Mouse (Mus musculus) thymus, postnatal 10 days (tissue): Measurements from ENCODE around the gene Pcnx2.

ENCODE experiments used
- DNase-seq, 2 experiments: peaks; one replicate each; pipeline ENCODE4 v3.0.0; 2021; ENCODE audit warnings: low spot score in 2 of 2

Pcnx2 gene

GRCm38 (mm10) chr8:125897868-125898788, at the start of gene Pcnx2:
Gene Pcnx2, minus strand, starts transcription at chr8:125898317.
- no peak for DNase-seq

GRCm38 (mm10) chr8:125944511-125944910, 46.4 kb upstream of the Pcnx2 start:
- no peak for DNase-seq

GRCm38 (mm10) chr8:125935649-125936048, 37.5 kb upstream of the Pcnx2 start:
- peak in 1 of 2 experiments; percentile 33 for DNase-seq

GRCm38 (mm10) chr8:125931822-125932221, 33.7 kb upstream of the Pcnx2 start:
- DNase-seq = no peak

- no peak for DNase-seq
These were observed 32.3 kb upstream of the Pcnx2 start for GRCm38 (mm10) chr8:125930276-125931046.

GRCm38 (mm10) chr8:125926636-125927035, 28.5 kb upstream of the Pcnx2 start:
- no peak for DNase-seq

GRCm38 (mm10) chr8:125922333-125922732, 24.2 kb upstream of the Pcnx2 start:
- DNase-seq = no peak

- DNase-seq = no peak
These were observed 22.6 kb upstream of the Pcnx2 start for GRCm38 (mm10) chr8:125920761-125921160.

GRCm38 (mm10) chr8:125920281-125920680, 22.2 kb upstream of the Pcnx2 start:
- DNase-seq = no peak

- no peak for DNase-seq
These were observed 21.4 kb upstream of the Pcnx2 start for GRCm38 (mm10) chr8:125919560-125919959.

GRCm38 (mm10) chr8:125918719-125919118, 20.6 kb upstream of the Pcnx2 start:
- no peak for DNase-seq

GRCm38 (mm10) chr8:125917013-125917412, 18.9 kb upstream of the Pcnx2 start:
- DNase-seq = no peak

GRCm38 (mm10) chr8:125914386-125914785, 16.3 kb upstream of the Pcnx2 start:
- no peak for DNase-seq

- no peak for DNase-seq
These were observed 15.1 kb upstream of the Pcnx2 start for GRCm38 (mm10) chr8:125913206-125913605.

GRCm38 (mm10) chr8:125911229-125911580, 13.1 kb upstream of the Pcnx2 start:
- DNase-seq = no peak

- no peak for DNase-seq
These were observed 12.5 kb upstream of the Pcnx2 start, which contains the start of gene Map3k21 for GRCm38 (mm10) chr8:125910365-125911228. Gene Map3k21, plus strand, starts transcription at chr8:125910450.

GRCm38 (mm10) chr8:125909661-125910364, 11.7 kb upstream of the Pcnx2 start:
- no peak for DNase-seq

- DNase-seq = no peak
These were observed 9.2 kb upstream of the Pcnx2 start for GRCm38 (mm10) chr8:125907311-125907710.

- DNase-seq = no peak
These were observed 7.2 kb upstream of the Pcnx2 start for GRCm38 (mm10) chr8:125905341-125905740.

GRCm38 (mm10) chr8:125902521-125902920, 4.4 kb upstream of the Pcnx2 start:
- no peak for DNase-seq

GRCm38 (mm10) chr8:125901167-125901566, 3.0 kb upstream of the Pcnx2 start:
- no peak for DNase-seq
